Mouse (Mus musculus): ENCODE results near the gene Tex26. TPM values are rescaled to one million over a fixed set of nuclear protein-coding genes. Genes with fewer than 3 reads are reported as not detected.

Gene Tex26
- 0.32 and 0.71 TPM in 2 replicates for total RNA-seq (2012; rRNA removed)

GRCm38 (mm10) chr5:149439531-149440179, at the start of gene Tex26:
Tex26 (plus strand) TSS chr5:149439660.
- Histone ChIP-seq H3K9ac (ENCODE audit: insufficient read depth, low read depth, low read length, poor library complexity, severe bottlenecking) (0 out of 2 replicates have a peak within 1 kb of the TSS, but pooled peaks have one; percentile 44), H3K27ac (ENCODE audit: insufficient read depth, low read depth, low read length, poor library complexity, severe bottlenecking) (no peak within 1 kb of the TSS), H3K4me3 (ENCODE audit: insufficient read depth in 1 of 2, low read depth in 1 of 2, low read length in 2 of 2, poor library complexity in 1 of 2, severe bottlenecking in 1 of 2) (peak within 1 kb of the TSS; percentile 53 to 55), H3K9me3 (ENCODE audit: control insufficient read depth, insufficient read depth, low read depth, low read length) (no peaks in the 10 kb centered on the region), H3K36me3 (ENCODE audit: control insufficient read depth, insufficient read depth, low read length, poor library complexity, severe bottlenecking) (no peaks in the 10 kb centered on the region), H3K4me1 (ENCODE audit: control insufficient read depth in 2 of 2, insufficient read depth in 2 of 2, low read length in 2 of 2, poor library complexity in 1 of 2) (peaks cover 3 to 5% of the 10 kb centered on the region in 2 experiments; a peak in 2 of 4 replicates)
- no peak for TF ChIP-seq HCFC1 (IDR thresholded peaks at IDR 0.05; ENCODE audit: borderline replicate concordance, insufficient read depth, low read length)
- no peak for TF ChIP-seq MAFK (IDR thresholded peaks at IDR 0.05; ENCODE audit: insufficient read depth, low read depth, low read length)
- TF ChIP-seq ZC3H11A (IDR thresholded peaks at IDR 0.05; ENCODE audit: borderline replicate concordance, low read depth, low read length): no peak
- TF ChIP-seq ZNF384 (IDR thresholded peaks at IDR 0.05; ENCODE audit: low read depth, low read length): no peak
- no peak for TF ChIP-seq CHD2 (IDR thresholded peaks at IDR 0.05; ENCODE audit: low read depth, low read length)
- in situ Hi-C loops (cut with MboI; ENCODE audit: low sequenced_read_pairs in 2 of 2, unreplicated experiment in 2 of 2): no loop called here
- DNase-seq (ENCODE audit: low read depth, low spot score): peak; percentile 85

- Histone ChIP-seq H3K36me3 (ENCODE audit: control insufficient read depth, insufficient read depth, low read length, poor library complexity, severe bottlenecking) (no peaks in the 10 kb centered on the region), H3K4me1 (ENCODE audit: control insufficient read depth in 2 of 2, insufficient read depth in 2 of 2, low read length in 2 of 2, poor library complexity in 1 of 2) (peaks cover 0 to 3% of the 10 kb centered on the region in 2 experiments; a peak in 1 of 4 replicates), H3K9me3 (ENCODE audit: control insufficient read depth, insufficient read depth, low read depth, low read length) (no peaks in the 10 kb centered on the region), H3K4me3 (ENCODE audit: insufficient read depth in 1 of 2, low read depth in 1 of 2, low read length in 2 of 2, poor library complexity in 1 of 2, severe bottlenecking in 1 of 2) (no peak overlapping the region), H3K27ac (ENCODE audit: insufficient read depth, low read depth, low read length, poor library complexity, severe bottlenecking) (no peak overlapping the region), H3K9ac (ENCODE audit: insufficient read depth, low read depth, low read length, poor library complexity, severe bottlenecking) (no peak overlapping the region)
- in situ Hi-C loops (cut with MboI; ENCODE audit: low sequenced_read_pairs in 2 of 2, unreplicated experiment in 2 of 2): no loop called here
- no peak for DNase-seq (ENCODE audit: low read depth, low spot score)
- no peak for TF ChIP-seq ZNF384 (IDR thresholded peaks at IDR 0.05; ENCODE audit: low read depth, low read length)
Measured at GRCm38 (mm10) chr5:149391574-149392375, 47.7 kb upstream of the Tex26 start.

- H3K27ac ChIP-seq (ENCODE audit: insufficient read depth, low read depth, low read length, poor library complexity, severe bottlenecking): no peak overlapping the region
- no peak overlapping the region for H3K4me3 ChIP-seq (ENCODE audit: insufficient read depth in 1 of 2, low read depth in 1 of 2, low read length in 2 of 2, poor library complexity in 1 of 2, severe bottlenecking in 1 of 2)
- H3K4me1 ChIP-seq (ENCODE audit: control insufficient read depth in 2 of 2, insufficient read depth in 2 of 2, low read length in 2 of 2, poor library complexity in 1 of 2): peaks cover 0 to 3% of the 10 kb centered on the region in 2 experiments; a peak in 1 of 4 replicates
- no peak for DNase-seq (ENCODE audit: low read depth, low spot score)
- H3K36me3 ChIP-seq (ENCODE audit: control insufficient read depth, insufficient read depth, low read length, poor library complexity, severe bottlenecking): no peaks in the 10 kb centered on the region
- no peak overlapping the region for H3K9ac ChIP-seq (ENCODE audit: insufficient read depth, low read depth, low read length, poor library complexity, severe bottlenecking)
- TF ChIP-seq HCFC1 (IDR thresholded peaks at IDR 0.05; ENCODE audit: borderline replicate concordance, insufficient read depth, low read length) (no peak), MAFK (IDR thresholded peaks at IDR 0.05; ENCODE audit: insufficient read depth, low read depth, low read length) (no peak), ZC3H11A (IDR thresholded peaks at IDR 0.05; ENCODE audit: borderline replicate concordance, low read depth, low read length) (no peak)
- H3K9me3 ChIP-seq (ENCODE audit: control insufficient read depth, insufficient read depth, low read depth, low read length): no peaks in the 10 kb centered on the region
- in situ Hi-C loops (cut with MboI; ENCODE audit: low sequenced_read_pairs in 2 of 2, unreplicated experiment in 2 of 2): no loop called here
Measured at GRCm38 (mm10) chr5:149392420-149392988, 47.0 kb upstream of the Tex26 start.

- no peak for DNase-seq (ENCODE audit: low read depth, low spot score)
- no peak overlapping the region for H3K9ac ChIP-seq (ENCODE audit: insufficient read depth, low read depth, low read length, poor library complexity, severe bottlenecking)
- in situ Hi-C loops (cut with MboI; ENCODE audit: low sequenced_read_pairs in 2 of 2, unreplicated experiment in 2 of 2): no loop called here
- no peak for TF ChIP-seq ZNF384 (IDR thresholded peaks at IDR 0.05; ENCODE audit: low read depth, low read length)
- no peak for TF ChIP-seq HCFC1 (IDR thresholded peaks at IDR 0.05; ENCODE audit: borderline replicate concordance, insufficient read depth, low read length)
- no peak for TF ChIP-seq ZC3H11A (IDR thresholded peaks at IDR 0.05; ENCODE audit: borderline replicate concordance, low read depth, low read length)
- TF ChIP-seq MAFK (IDR thresholded peaks at IDR 0.05; ENCODE audit: insufficient read depth, low read depth, low read length): no peak
- TF ChIP-seq CHD2 (IDR thresholded peaks at IDR 0.05; ENCODE audit: low read depth, low read length): no peak
- no peaks in the 10 kb centered on the region; a peak in 1 of 4 replicates for H3K4me1 ChIP-seq (ENCODE audit: control insufficient read depth in 2 of 2, insufficient read depth in 2 of 2, low read length in 2 of 2, poor library complexity in 1 of 2)
- no peaks in the 10 kb centered on the region for H3K9me3 ChIP-seq (ENCODE audit: control insufficient read depth, insufficient read depth, low read depth, low read length)
- H3K36me3 ChIP-seq (ENCODE audit: control insufficient read depth, insufficient read depth, low read length, poor library complexity, severe bottlenecking): no peaks in the 10 kb centered on the region
- no peak overlapping the region for H3K27ac ChIP-seq (ENCODE audit: insufficient read depth, low read depth, low read length, poor library complexity, severe bottlenecking)
- no peak overlapping the region for H3K4me3 ChIP-seq (ENCODE audit: insufficient read depth in 1 of 2, low read depth in 1 of 2, low read length in 2 of 2, poor library complexity in 1 of 2, severe bottlenecking in 1 of 2)
Measured at GRCm38 (mm10) chr5:149401446-149401975, 37.9 kb upstream of the Tex26 start.
